Mouse (Mus musculus) midbrain, embryonic 16.5 days (tissue): ENCODE data around the gene Kcnj13. TPM values are rescaled to one million over a fixed set of nuclear protein-coding genes. Genes with fewer than 3 reads are reported as not detected.

Experiments used
- ATAC-seq: fragments of 200-750 bp; cut with Nextera tagmentation; 2 replicates; pipeline ENCODE4 v1.8.0; 2017; ENCODE audit warnings: moderate TSS enrichment
- H3K27ac ChIP-seq: fragments of 300-500 bp; sonication (generic); 2 replicates; pipeline ENCODE4 v1.5.1; 2014; ENCODE audit warnings: mild to moderate bottlenecking, low read length, mixed read lengths
- H3K27me3 ChIP-seq: fragments of 300-500 bp; sonication (generic); 2 replicates; pipeline ENCODE4 v1.6.1; 2014; ENCODE audit warnings: low read depth, low read length, mixed read lengths; ENCODE audit not compliant: control insufficient read depth, insufficient read depth
- H3K36me3 ChIP-seq: fragments of 300-500 bp; sonication (generic); 2 replicates; pipeline ENCODE4 v1.6.1; 2014; ENCODE audit warnings: mild to moderate bottlenecking, low read length, moderate library complexity, mixed read lengths; ENCODE audit not compliant: control insufficient read depth, insufficient read depth
- H3K4me1 ChIP-seq: fragments of 300-500 bp; sonication (generic); 2 replicates; pipeline ENCODE4 v1.6.1; 2014; ENCODE audit warnings: mild to moderate bottlenecking, low read length, mixed read lengths; ENCODE audit not compliant: control insufficient read depth, insufficient read depth
- H3K4me2 ChIP-seq: fragments of 300-500 bp; sonication (generic); 2 replicates; pipeline ENCODE4 v1.6.1; 2014; ENCODE audit warnings: mild to moderate bottlenecking, low read length, mixed read lengths
- H3K4me3 ChIP-seq: fragments of 300-500 bp; sonication (generic); 2 replicates; pipeline ENCODE4 v1.5.1; 2014; ENCODE audit warnings: low read depth, mild to moderate bottlenecking, low read length, moderate library complexity, mixed read lengths
- H3K9ac ChIP-seq: fragments of 300-500 bp; sonication (generic); 2 replicates; pipeline ENCODE4 v1.6.1; 2014; ENCODE audit warnings: low read depth, low read length, mixed read lengths
- H3K9me3 ChIP-seq: fragments of 300-500 bp; sonication (generic); replicated peaks from 2 replicates; pipeline ENCODE4 v1.6.1; 2014; ENCODE audit warnings: mild to moderate bottlenecking, low read length, mixed read lengths; ENCODE audit not compliant: control insufficient read depth, poor library complexity, severe bottlenecking
- WGBS: fragments of 180-500 bp; shearing (Covaris S2); extraction: QIAGEN DNeasy Blood & Tissue Kit; methylation state at CpG from one replicate; pipeline ENCODE4 v1.1.7; 2014; 5-methylcytosine and 5-hydroxymethylcytosine counted together
- polyA plus RNA-seq: library from polyadenylated mRNA; unstranded; fragments of >200 nt; fragmentation: Nextera tagmentation; extraction: Ambion mirVana; gene quantifications from 2 replicates; pipeline ENCODE4 v1.2.1, GENCODE M21; 2015

Kcnj13 gene
- 7.0 and 8.0 TPM in 2 replicates for polyA plus RNA-seq

GRCm38 (mm10) chr1:87394594-87394993 lies at the start of gene Kcnj13:
TSS of gene Kcnj13 (minus strand) at chr1:87394729.
- ATAC-seq: no peak
- no peak within 1 kb of the TSS for H3K4me3 ChIP-seq
- no peak within 1 kb of the TSS for H3K9ac ChIP-seq
- H3K27ac ChIP-seq: no peak within 1 kb of the TSS
- 40% methylated on average over 6 of the region's 6 CpGs for WGBS
- 0 out of 2 replicates have a peak, but pooled peaks cover 4% of the 10 kb centered on the region for H3K36me3 ChIP-seq
- no peak within 1 kb of the TSS for H3K4me2 ChIP-seq
- no peaks in the 10 kb centered on the region for H3K4me1 ChIP-seq
- H3K9me3 ChIP-seq: no peaks in the 10 kb centered on the region
- no peaks in the 10 kb centered on the region for H3K27me3 ChIP-seq

- Histone ChIP-seq H3K36me3 (peaks cover 46% of the 10 kb centered on the region), H3K27ac (no peak overlapping the region), H3K27me3 (no peaks in the 10 kb centered on the region), H3K9ac (no peak overlapping the region), H3K9me3 (no peaks in the 10 kb centered on the region), H3K4me1 (no peaks in the 10 kb centered on the region), H3K4me3 (no peak overlapping the region), H3K4me2 (no peak overlapping the region)
- ATAC-seq: no peak
- 86% methylated on average over 6 of the region's 6 CpGs for WGBS
Observed at GRCm38 (mm10) chr1:87436583-87436982, 42.1 kb upstream of the Kcnj13 start.

- H3K4me3 ChIP-seq: no peak overlapping the region
- no peak overlapping the region for H3K9ac ChIP-seq
- WGBS: 90% methylated on average over 2 of the region's 2 CpGs
- H3K36me3 ChIP-seq: peaks cover 40% of the 10 kb centered on the region
- H3K27me3 ChIP-seq: no peaks in the 10 kb centered on the region
- H3K9me3 ChIP-seq: no peaks in the 10 kb centered on the region
- no peak overlapping the region for H3K27ac ChIP-seq
- no peak overlapping the region for H3K4me2 ChIP-seq
- ATAC-seq: no peak
- H3K4me1 ChIP-seq: no peaks in the 10 kb centered on the region
Observed at GRCm38 (mm10) chr1:87435125-87435524, 40.6 kb upstream of the Kcnj13 start.

GRCm38 (mm10) chr1:87418733-87419132 lies 24.2 kb upstream of the Kcnj13 start:
- no peaks in the 10 kb centered on the region for H3K27me3 ChIP-seq
- 88% methylated on average over 4 of the region's 4 CpGs for WGBS
- H3K4me1 ChIP-seq: no peaks in the 10 kb centered on the region
- no peak overlapping the region for H3K4me3 ChIP-seq
- no peak overlapping the region for H3K9ac ChIP-seq
- H3K4me2 ChIP-seq: no peak overlapping the region
- no peak overlapping the region for H3K27ac ChIP-seq
- no peak for ATAC-seq
- H3K36me3 ChIP-seq: peaks cover 22% of the 10 kb centered on the region
- no peaks in the 10 kb centered on the region for H3K9me3 ChIP-seq

GRCm38 (mm10) chr1:87409380-87409779 lies 14.9 kb upstream of the Kcnj13 start:
- peaks cover 27% of the 10 kb centered on the region for H3K36me3 ChIP-seq
- no peaks in the 10 kb centered on the region for H3K27me3 ChIP-seq
- no peak overlapping the region for H3K27ac ChIP-seq
- H3K4me3 ChIP-seq: no peak overlapping the region
- H3K9me3 ChIP-seq: no peaks in the 10 kb centered on the region
- no peaks in the 10 kb centered on the region for H3K4me1 ChIP-seq
- ATAC-seq: no peak
- no peak overlapping the region for H3K9ac ChIP-seq
- H3K4me2 ChIP-seq: no peak overlapping the region
- 90% methylated on average over 4 of the region's 4 CpGs for WGBS

GRCm38 (mm10) chr1:87406012-87406411 lies 11.5 kb upstream of the Kcnj13 start:
- Histone ChIP-seq H3K9ac (no peak overlapping the region), H3K36me3 (peaks cover 22% of the 10 kb centered on the region), H3K9me3 (no peaks in the 10 kb centered on the region), H3K4me1 (no peaks in the 10 kb centered on the region), H3K4me3 (no peak overlapping the region), H3K4me2 (no peak overlapping the region), H3K27me3 (no peaks in the 10 kb centered on the region), H3K27ac (no peak overlapping the region)
- no peak for ATAC-seq

GRCm38 (mm10) chr1:87404710-87405109 lies 10.2 kb upstream of the Kcnj13 start:
- Histone ChIP-seq H3K27ac (no peak overlapping the region), H3K4me3 (no peak overlapping the region), H3K9me3 (no peaks in the 10 kb centered on the region), H3K9ac (no peak overlapping the region), H3K4me2 (no peak overlapping the region), H3K4me1 (no peaks in the 10 kb centered on the region), H3K36me3 (peaks cover 20% of the 10 kb centered on the region), H3K27me3 (no peaks in the 10 kb centered on the region)
- ATAC-seq: no peak
- whole genome bisulfite sequencing: 88% methylated on average over 1 of the region's 1 CpGs

- Histone ChIP-seq H3K9ac (no peak overlapping the region), H3K4me2 (no peak overlapping the region), H3K27me3 (no peaks in the 10 kb centered on the region), H3K4me1 (no peaks in the 10 kb centered on the region), H3K4me3 (no peak overlapping the region), H3K27ac (no peak overlapping the region), H3K36me3 (no peaks in the 10 kb centered on the region), H3K9me3 (no peaks in the 10 kb centered on the region)
- 87% methylated on average over 7 of the region's 7 CpGs for WGBS
- ATAC-seq: no peak
Observed at GRCm38 (mm10) chr1:87396923-87397586, 2.5 kb upstream of the Kcnj13 start.

- no peak for ATAC-seq
- H3K36me3 ChIP-seq: 0 out of 2 replicates have a peak, but pooled peaks cover 8% of the 10 kb centered on the region
- WGBS: 92% methylated on average over 3 of the region's 3 CpGs
Observed at GRCm38 (mm10) chr1:87393444-87394195, 909 bp downstream of the Kcnj13 start.

More at GRCm38 (mm10) chr1:87393444-87394195, 909 bp downstream of the Kcnj13 start:
- no peaks in the 10 kb centered on the region for H3K27me3 ChIP-seq
- H3K4me1 ChIP-seq: no peaks in the 10 kb centered on the region
- H3K4me2 ChIP-seq: no peak overlapping the region
- H3K27ac ChIP-seq: no peak overlapping the region
- no peak overlapping the region for H3K4me3 ChIP-seq
- no peaks in the 10 kb centered on the region for H3K9me3 ChIP-seq
- no peak overlapping the region for H3K9ac ChIP-seq
